Mouse (Mus musculus): ENCODE measurements around the gene Elovl4. TPM values are rescaled to one million over a fixed set of nuclear protein-coding genes. Genes with fewer than 3 reads are reported as not detected.

Gene Elovl4
- total RNA-seq (2021), result under 1 TPM; 0.88 to 0.92 TPM

GRCm38 (mm10) chr9:83805977-83806815, at the start of gene Elovl4:
Gene Elovl4 (minus strand): TSS chr9:83806277.
- DNase-seq, result peak; percentile 44

- DNase-seq, result no peak
These were observed 46.4 kb upstream of the Elovl4 start for GRCm38 (mm10) chr9:83852464-83852863.

- DNase-seq, result no peak
These were observed 28.8 kb upstream of the Elovl4 start for GRCm38 (mm10) chr9:83834748-83835313.

GRCm38 (mm10) chr9:83833811-83834747, 28.0 kb upstream of the Elovl4 start, which contains the start of gene Ttk:
Gene Ttk (plus strand): TSS chr9:83834689.
- peak; percentile 93 for DNase-seq

- DNase-seq, result no peak
These were observed 25.1 kb upstream of the Elovl4 start for GRCm38 (mm10) chr9:83831152-83831551.

GRCm38 (mm10) chr9:83829896-83830295, 23.8 kb upstream of the Elovl4 start:
- no peak for DNase-seq

GRCm38 (mm10) chr9:83822925-83823324, 16.8 kb upstream of the Elovl4 start:
- no peak for DNase-seq

GRCm38 (mm10) chr9:83820976-83821375, 14.9 kb upstream of the Elovl4 start:
- DNase-seq, result no peak

- DNase-seq, result no peak
These were observed 13.1 kb upstream of the Elovl4 start for GRCm38 (mm10) chr9:83819188-83819587.

- DNase-seq, result peak; percentile 55
These were observed 1.5 kb upstream of the Elovl4 start for GRCm38 (mm10) chr9:83807562-83807961.

GRCm38 (mm10) chr9:83805164-83805976, 707 bp downstream of the Elovl4 start:
- DNase-seq, result peak; percentile 9

GRCm38 (mm10) chr9:83804341-83804740, 1.7 kb downstream of the Elovl4 start:
- DNase-seq, result no peak

- DNase-seq, result no peak
These were observed 8.2 kb downstream of the Elovl4 start for GRCm38 (mm10) chr9:83797898-83798297.

GRCm38 (mm10) chr9:83796875-83797274, 9.2 kb downstream of the Elovl4 start:
- DNase-seq, result no peak

GRCm38 (mm10) chr9:83789326-83789725, 16.8 kb downstream of the Elovl4 start:
- DNase-seq, result no peak

- no peak for DNase-seq
These were observed 20.6 kb downstream of the Elovl4 start for GRCm38 (mm10) chr9:83785501-83785900.

- DNase-seq, result no peak
These were observed 27.6 kb downstream of the Elovl4 start for GRCm38 (mm10) chr9:83778317-83778960.

GRCm38 (mm10) chr9:83761318-83761717, 44.8 kb downstream of the Elovl4 start:
- DNase-seq, result no peak

GRCm38 (mm10) chr9:83731877-83732276, 74.2 kb downstream of the Elovl4 start:
- no peak for DNase-seq

GRCm38 (mm10) chr9:83730836-83731235, 75.2 kb downstream of the Elovl4 start:
- DNase-seq, result no peak

Measured in heart, postnatal 4 days (tissue).